Mouse (Mus musculus) liver, embryonic 14.5 days (tissue): ENCODE data around the gene Lrrc25.

Experiments used
- CTCF ChIP-seq: IDR thresholded peaks from 2 replicates; pipeline ENCODE4 v1.5.1; 2016; ENCODE audit warnings: antibody characterized with exemption, low read depth, control low read depth
- EP300 ChIP-seq: IDR thresholded peaks from 2 replicates; pipeline ENCODE4 v1.6.1; 2016; ENCODE audit warnings: antibody characterized with exemption, low read depth

- peak; percentile 89 for TF ChIP-seq CTCF
- TF ChIP-seq EP300 = no peak
Observed at GRCm38 (mm10) chr8:70598283-70598682, 17.7 kb upstream of the Lrrc25 start.
